Mouse (Mus musculus): ENCODE measurements at regions not wholly inside any gene's neighbourhood (a gene's known extent, or its start where the extent isn't known, plus 50 kb on each side); places are given as distances from the start of the nearest gene placed in this dataset.

- DNase-seq (ENCODE audit: low spot score) (no peak), ATAC-seq (ENCODE audit: low FRiP score) (no peak)
- Histone ChIP-seq H3K4me3 (ENCODE audit: low read depth, low read length) (no peak overlapping the region), H3K4me1 (ENCODE audit: insufficient read depth, low read length) (no peaks in the 10 kb centered on the region), H3K4me2 (ENCODE audit: low read depth, low read length, poor library complexity, severe bottlenecking) (no peak overlapping the region), H3K9me3 (ENCODE audit: low read length) (no peaks in the 10 kb centered on the region), H3K27ac (ENCODE audit: low read depth, low read length) (no peak overlapping the region), H3K27me3 (ENCODE audit: insufficient read depth, low read length) (no peaks in the 10 kb centered on the region), H3K9ac (replicated peaks; ENCODE audit: low read length, poor library complexity, severe bottlenecking) (no peak overlapping the region), H3K36me3 (ENCODE audit: insufficient read depth, low read length) (no peaks in the 10 kb centered on the region)
- 94% methylated on average over 8 of the region's 8 CpGs for WGBS
- no peak for TF ChIP-seq CTCF (IDR thresholded peaks at IDR 0.05)
Observed at GRCm38 (mm10) chr12:107833001-107833400, 170.4 kb downstream of the Bcl11b start.

- ATAC-seq (ENCODE audit: low FRiP score): no peak
- no peaks in the 10 kb centered on the region for H3K9me3 ChIP-seq (ENCODE audit: low read length)
- H3K4me2 ChIP-seq (ENCODE audit: low read depth, low read length, poor library complexity, severe bottlenecking): no peak overlapping the region
- WGBS: 85% methylated on average over 5 of the region's 5 CpGs
- no peak overlapping the region for H3K9ac ChIP-seq (replicated peaks; ENCODE audit: low read length, poor library complexity, severe bottlenecking)
- TF ChIP-seq CTCF (IDR thresholded peaks at IDR 0.05): no peak
- no peaks in the 10 kb centered on the region for H3K27me3 ChIP-seq (ENCODE audit: insufficient read depth, low read length)
- no peak for DNase-seq (ENCODE audit: low spot score)
- no peaks in the 10 kb centered on the region for H3K36me3 ChIP-seq (ENCODE audit: insufficient read depth, low read length)
- no peaks in the 10 kb centered on the region for H3K4me1 ChIP-seq (ENCODE audit: insufficient read depth, low read length)
- no peak overlapping the region for H3K4me3 ChIP-seq (ENCODE audit: low read depth, low read length)
- H3K27ac ChIP-seq (ENCODE audit: low read depth, low read length): no peak overlapping the region
Observed at GRCm38 (mm10) chr12:107834512-107834911, 168.9 kb downstream of the Bcl11b start.

GRCm38 (mm10) chr12:107837741-107838140 is 165.7 kb downstream of the Bcl11b start:
- 93% methylated on average over 12 of the region's 12 CpGs for WGBS
- Histone ChIP-seq H3K27me3 (ENCODE audit: insufficient read depth, low read length) (no peaks in the 10 kb centered on the region), H3K4me1 (ENCODE audit: insufficient read depth, low read length) (no peaks in the 10 kb centered on the region), H3K9ac (replicated peaks; ENCODE audit: low read length, poor library complexity, severe bottlenecking) (no peak overlapping the region), H3K4me2 (ENCODE audit: low read depth, low read length, poor library complexity, severe bottlenecking) (no peak overlapping the region), H3K4me3 (ENCODE audit: low read depth, low read length) (no peak overlapping the region), H3K9me3 (ENCODE audit: low read length) (no peaks in the 10 kb centered on the region), H3K36me3 (ENCODE audit: insufficient read depth, low read length) (no peaks in the 10 kb centered on the region), H3K27ac (ENCODE audit: low read depth, low read length) (no peak overlapping the region)
- DNase-seq (ENCODE audit: low spot score): no peak
- no peak for ATAC-seq (ENCODE audit: low FRiP score)
- TF ChIP-seq CTCF (IDR thresholded peaks at IDR 0.05): no peak

- Histone ChIP-seq H3K4me1 (ENCODE audit: insufficient read depth, low read length) (no peaks in the 10 kb centered on the region), H3K9ac (replicated peaks; ENCODE audit: low read length, poor library complexity, severe bottlenecking) (no peak overlapping the region), H3K9me3 (ENCODE audit: low read length) (no peaks in the 10 kb centered on the region), H3K4me3 (ENCODE audit: low read depth, low read length) (no peak overlapping the region), H3K27ac (ENCODE audit: low read depth, low read length) (no peak overlapping the region), H3K36me3 (ENCODE audit: insufficient read depth, low read length) (no peaks in the 10 kb centered on the region), H3K27me3 (ENCODE audit: insufficient read depth, low read length) (no peaks in the 10 kb centered on the region), H3K4me2 (ENCODE audit: low read depth, low read length, poor library complexity, severe bottlenecking) (no peak overlapping the region)
- TF ChIP-seq CTCF (IDR thresholded peaks at IDR 0.05): no peak
- 95% methylated on average over 5 of the region's 5 CpGs for WGBS
- ATAC-seq (ENCODE audit: low FRiP score) (no peak), DNase-seq (ENCODE audit: low spot score) (no peak)
Observed at GRCm38 (mm10) chr12:107844631-107845030, 158.8 kb downstream of the Bcl11b start.

- H3K9ac ChIP-seq (replicated peaks; ENCODE audit: low read length, poor library complexity, severe bottlenecking): no peak overlapping the region
- H3K36me3 ChIP-seq (ENCODE audit: insufficient read depth, low read length): no peaks in the 10 kb centered on the region
- ATAC-seq (ENCODE audit: low FRiP score) (no peak), DNase-seq (ENCODE audit: low spot score) (no peak)
- H3K4me1 ChIP-seq (ENCODE audit: insufficient read depth, low read length): no peaks in the 10 kb centered on the region
- H3K4me2 ChIP-seq (ENCODE audit: low read depth, low read length, poor library complexity, severe bottlenecking): no peak overlapping the region
- H3K27me3 ChIP-seq (ENCODE audit: insufficient read depth, low read length): no peaks in the 10 kb centered on the region
- H3K9me3 ChIP-seq (ENCODE audit: low read length): no peaks in the 10 kb centered on the region
- no peak overlapping the region for H3K27ac ChIP-seq (ENCODE audit: low read depth, low read length)
- no peak for TF ChIP-seq CTCF (IDR thresholded peaks at IDR 0.05)
- WGBS: 91% methylated on average over 7 of the region's 7 CpGs
- H3K4me3 ChIP-seq (ENCODE audit: low read depth, low read length): no peak overlapping the region
Observed at GRCm38 (mm10) chr12:107850591-107850990, 152.8 kb downstream of the Bcl11b start.

GRCm38 (mm10) chr12:107852921-107853320 is 150.5 kb downstream of the Bcl11b start:
- Histone ChIP-seq H3K9ac (replicated peaks; ENCODE audit: low read length, poor library complexity, severe bottlenecking) (no peak overlapping the region), H3K4me1 (ENCODE audit: insufficient read depth, low read length) (no peaks in the 10 kb centered on the region), H3K4me3 (ENCODE audit: low read depth, low read length) (no peak overlapping the region), H3K4me2 (ENCODE audit: low read depth, low read length, poor library complexity, severe bottlenecking) (no peak overlapping the region), H3K36me3 (ENCODE audit: insufficient read depth, low read length) (no peaks in the 10 kb centered on the region), H3K27ac (ENCODE audit: low read depth, low read length) (no peak overlapping the region), H3K27me3 (ENCODE audit: insufficient read depth, low read length) (no peaks in the 10 kb centered on the region), H3K9me3 (ENCODE audit: low read length) (no peaks in the 10 kb centered on the region)
- 69% methylated on average over 7 of the region's 7 CpGs for WGBS
- DNase-seq (ENCODE audit: low spot score): no peak
- ATAC-seq (ENCODE audit: low FRiP score): no peak
- no peak for TF ChIP-seq CTCF (IDR thresholded peaks at IDR 0.05)

Measured in midbrain, postnatal 0 days (tissue).